Mouse (Mus musculus) myocyte (in vitro differentiated cells): Measurements from ENCODE around the gene Sec16a.

Experiments
- MAX ChIP-seq: IDR thresholded peaks from one replicate; pipeline ENCODE4 v1.6.1; 2011; ENCODE audit warnings: low read depth, mild to moderate bottlenecking, control low read depth
- POLR2AphosphoS2 ChIP-seq: IDR thresholded peaks from one replicate; pipeline ENCODE4 v1.6.1; 2011; ENCODE audit warnings: low read depth, control low read depth; ENCODE audit not compliant: insufficient read length

DNA sequence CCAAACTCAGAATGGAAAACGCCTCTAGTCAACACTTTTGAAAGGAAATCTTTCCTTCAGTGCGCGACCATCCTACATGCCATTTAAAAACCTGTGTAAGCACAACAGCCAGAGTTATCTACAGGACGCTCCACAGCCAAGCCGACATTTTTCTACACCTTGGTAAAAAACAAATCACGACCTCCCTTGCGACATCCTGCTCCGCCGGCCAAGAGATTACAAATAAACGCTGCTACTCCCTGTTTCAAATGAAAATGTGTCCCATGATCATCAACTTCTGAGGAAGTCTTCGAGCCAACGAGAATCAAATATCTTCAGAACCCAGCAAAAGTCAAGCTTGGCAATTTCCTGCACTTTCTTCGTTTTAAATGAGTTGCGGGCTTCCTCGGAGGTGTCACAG lies 648 bp downstream of the Sec16a start:
- TF ChIP-seq POLR2AphosphoS2 (no peak), MAX (no peak)
